Mouse (Mus musculus): Measurements from ENCODE around the gene Gm28308. TPM values are rescaled to one million over a fixed set of nuclear protein-coding genes. Genes with fewer than 3 reads are reported as not detected.

The Gm28308 gene
- polyA plus RNA-seq, 1 experiment from 2014 or later, result not detected

- ATAC-seq, result peak; percentile 9
Observed at GRCm38 (mm10) chr6:52203371-52204049, 9.6 kb downstream of the Gm28308 start.

GRCm38 (mm10) chr6:52203121-52203370 is 10.1 kb downstream of the Gm28308 start:
- peak overlapping the region; percentile 60 for H3K4me3 ChIP-seq (ENCODE audit: low read length)
- peaks cover 24% of the 10 kb centered on the region for H3K4me1 ChIP-seq (ENCODE audit: control insufficient read depth, insufficient read depth, low read length)

More at GRCm38 (mm10) chr6:52203371-52204049, 9.6 kb downstream of the Gm28308 start:
- 5% methylated on average over 43 of the region's 46 CpGs for WGBS
- no peaks in the 10 kb centered on the region for H3K36me3 ChIP-seq (ENCODE audit: control insufficient read depth, insufficient read depth, low read length)
- peaks cover 29% of the 10 kb centered on the region for H3K4me1 ChIP-seq (ENCODE audit: control insufficient read depth, insufficient read depth, low read length)
- H3K9me3 ChIP-seq (ENCODE audit: control insufficient read depth, low read length), result no peaks in the 10 kb centered on the region
- H3K27me3 ChIP-seq (replicated peaks; ENCODE audit: control insufficient read depth, insufficient read depth, low read length), result peaks cover 16% of the 10 kb centered on the region
- H3K4me3 ChIP-seq (ENCODE audit: low read length), result peak overlapping the region; percentile 60
- H3K27ac ChIP-seq (ENCODE audit: low read length), result peak overlapping the region; percentile 65
- H3K9ac ChIP-seq (ENCODE audit: low read depth, low read length), result peak overlapping the region; percentile 81
- peak overlapping the region; percentile 74 for H3K4me2 ChIP-seq (ENCODE audit: low read depth, low read length)

GRCm38 (mm10) chr6:52202362-52203120 is 10.6 kb downstream of the Gm28308 start:
- Histone ChIP-seq H3K4me1 (ENCODE audit: control insufficient read depth, insufficient read depth, low read length) (peaks cover 26% of the 10 kb centered on the region), H3K36me3 (ENCODE audit: control insufficient read depth, insufficient read depth, low read length) (no peaks in the 10 kb centered on the region), H3K4me2 (ENCODE audit: low read depth, low read length) (peak overlapping the region; percentile 74), H3K9me3 (ENCODE audit: control insufficient read depth, low read length) (no peaks in the 10 kb centered on the region), H3K9ac (ENCODE audit: low read depth, low read length) (peak overlapping the region; percentile 81), H3K27me3 (replicated peaks; ENCODE audit: control insufficient read depth, insufficient read depth, low read length) (peaks cover 13% of the 10 kb centered on the region), H3K27ac (ENCODE audit: low read length) (peak overlapping the region; percentile 65), H3K4me3 (ENCODE audit: low read length) (peak overlapping the region; percentile 60)
- ATAC-seq, result no peak
- WGBS, result 30% methylated on average over 22 of the region's 22 CpGs

More at GRCm38 (mm10) chr6:52203121-52203370, 10.1 kb downstream of the Gm28308 start:
- Histone ChIP-seq H3K27ac (ENCODE audit: low read length) (peak overlapping the region; percentile 65), H3K27me3 (replicated peaks; ENCODE audit: control insufficient read depth, insufficient read depth, low read length) (peaks cover 13% of the 10 kb centered on the region), H3K9me3 (ENCODE audit: control insufficient read depth, low read length) (no peaks in the 10 kb centered on the region), H3K9ac (ENCODE audit: low read depth, low read length) (peak overlapping the region; percentile 81), H3K36me3 (ENCODE audit: control insufficient read depth, insufficient read depth, low read length) (no peaks in the 10 kb centered on the region), H3K4me2 (ENCODE audit: low read depth, low read length) (peak overlapping the region; percentile 74)
- no peak for ATAC-seq
- 13% methylated on average over 10 of the region's 10 CpGs for WGBS

GRCm38 (mm10) chr6:52201269-52201668 is 11.9 kb downstream of the Gm28308 start:
- H3K4me3 ChIP-seq (ENCODE audit: low read length), result peak overlapping the region; percentile 27
- peaks cover 23% of the 10 kb centered on the region for H3K4me1 ChIP-seq (ENCODE audit: control insufficient read depth, insufficient read depth, low read length)
- H3K4me2 ChIP-seq (ENCODE audit: low read depth, low read length), result peak overlapping the region; percentile 53
- 0 out of 2 replicates have a peak overlapping the region, but pooled peaks have one; percentile 53 for H3K27ac ChIP-seq (ENCODE audit: low read length)
- ATAC-seq, result no peak
- H3K27me3 ChIP-seq (replicated peaks; ENCODE audit: control insufficient read depth, insufficient read depth, low read length), result peaks cover 10% of the 10 kb centered on the region
- H3K9me3 ChIP-seq (ENCODE audit: control insufficient read depth, low read length), result no peaks in the 10 kb centered on the region
- peak overlapping the region; percentile 65 for H3K9ac ChIP-seq (ENCODE audit: low read depth, low read length)
- 48% methylated on average over 1 of the region's 1 CpGs for WGBS
- no peaks in the 10 kb centered on the region for H3K36me3 ChIP-seq (ENCODE audit: control insufficient read depth, insufficient read depth, low read length)

- peak overlapping the region; percentile 53 for H3K4me2 ChIP-seq (ENCODE audit: low read depth, low read length)
- H3K4me3 ChIP-seq (ENCODE audit: low read length), result peak overlapping the region; percentile 34
- peaks cover 23% of the 10 kb centered on the region for H3K4me1 ChIP-seq (ENCODE audit: control insufficient read depth, insufficient read depth, low read length)
- peak overlapping the region; percentile 65 for H3K9ac ChIP-seq (ENCODE audit: low read depth, low read length)
- no peaks in the 10 kb centered on the region for H3K9me3 ChIP-seq (ENCODE audit: control insufficient read depth, low read length)
- peak overlapping the region; percentile 64 for H3K27ac ChIP-seq (ENCODE audit: low read length)
- H3K36me3 ChIP-seq (ENCODE audit: control insufficient read depth, insufficient read depth, low read length), result no peaks in the 10 kb centered on the region
- ATAC-seq, result peak; percentile 33
- peaks cover 8% of the 10 kb centered on the region for H3K27me3 ChIP-seq (replicated peaks; ENCODE audit: control insufficient read depth, insufficient read depth, low read length)
- 19% methylated on average over 10 of the region's 10 CpGs for WGBS
Observed at GRCm38 (mm10) chr6:52200751-52201250, 12.3 kb downstream of the Gm28308 start.

- Histone ChIP-seq H3K9ac (ENCODE audit: low read depth, low read length) (peak overlapping the region; percentile 65), H3K4me3 (ENCODE audit: low read length) (peak overlapping the region; percentile 34)
- ATAC-seq, result peak; percentile 52
Observed at GRCm38 (mm10) chr6:52200073-52200750, 12.9 kb downstream of the Gm28308 start.

GRCm38 (mm10) chr6:52197271-52197670 is 15.9 kb downstream of the Gm28308 start:
- no peak overlapping the region for H3K9ac ChIP-seq (ENCODE audit: low read depth, low read length)
- peak overlapping the region; percentile 79; the same call in 1 of the 2 replicates for H3K27ac ChIP-seq (ENCODE audit: low read length)
- H3K4me3 ChIP-seq (ENCODE audit: low read length), result no peak overlapping the region
- peak overlapping the region; percentile 16; the same call in 1 of the 2 replicates for H3K4me2 ChIP-seq (ENCODE audit: low read depth, low read length)
- H3K4me1 ChIP-seq (ENCODE audit: control insufficient read depth, insufficient read depth, low read length), result peaks cover 39% of the 10 kb centered on the region
- no peaks in the 10 kb centered on the region for H3K36me3 ChIP-seq (ENCODE audit: control insufficient read depth, insufficient read depth, low read length)
- no peaks in the 10 kb centered on the region; the same call in 1 of the 2 replicates for H3K27me3 ChIP-seq (replicated peaks; ENCODE audit: control insufficient read depth, insufficient read depth, low read length)
- WGBS, result 7% methylated on average over 10 of the region's 10 CpGs
- no peaks in the 10 kb centered on the region for H3K9me3 ChIP-seq (ENCODE audit: control insufficient read depth, low read length)
- peak; percentile 55 for ATAC-seq

More at GRCm38 (mm10) chr6:52200073-52200750, 12.9 kb downstream of the Gm28308 start:
- H3K4me2 ChIP-seq (ENCODE audit: low read depth, low read length), result peak overlapping the region; percentile 53
- H3K9me3 ChIP-seq (ENCODE audit: control insufficient read depth, low read length), result no peaks in the 10 kb centered on the region
- peaks cover 21% of the 10 kb centered on the region for H3K4me1 ChIP-seq (ENCODE audit: control insufficient read depth, insufficient read depth, low read length)
- WGBS, result 19% methylated on average over 30 of the region's 30 CpGs
- H3K27me3 ChIP-seq (replicated peaks; ENCODE audit: control insufficient read depth, insufficient read depth, low read length), result peaks cover 2% of the 10 kb centered on the region; the same call in 1 of the 2 replicates
- H3K36me3 ChIP-seq (ENCODE audit: control insufficient read depth, insufficient read depth, low read length), result no peaks in the 10 kb centered on the region
- H3K27ac ChIP-seq (ENCODE audit: low read length), result peak overlapping the region; percentile 64

GRCm38 (mm10) chr6:52196811-52197210 is 16.3 kb downstream of the Gm28308 start:
- Histone ChIP-seq H3K4me2 (ENCODE audit: low read depth, low read length) (peak overlapping the region; percentile 16; the same call in 1 of the 2 replicates), H3K27ac (ENCODE audit: low read length) (peak overlapping the region; percentile 4; the same call in 1 of the 2 replicates), H3K9ac (ENCODE audit: low read depth, low read length) (no peak overlapping the region), H3K27me3 (replicated peaks; ENCODE audit: control insufficient read depth, insufficient read depth, low read length) (no peaks in the 10 kb centered on the region; the same call in 1 of the 2 replicates), H3K9me3 (ENCODE audit: control insufficient read depth, low read length) (no peaks in the 10 kb centered on the region), H3K36me3 (ENCODE audit: control insufficient read depth, insufficient read depth, low read length) (no peaks in the 10 kb centered on the region), H3K4me3 (ENCODE audit: low read length) (no peak overlapping the region), H3K4me1 (ENCODE audit: control insufficient read depth, insufficient read depth, low read length) (peaks cover 39% of the 10 kb centered on the region)
- no peak for ATAC-seq
- 20% methylated on average over 9 of the region's 9 CpGs for WGBS

- no peak for ATAC-seq
- peaks cover 32% of the 10 kb centered on the region for H3K4me1 ChIP-seq (ENCODE audit: control insufficient read depth, insufficient read depth, low read length)
- peak overlapping the region; percentile 67 for H3K27ac ChIP-seq (ENCODE audit: low read length)
- no peaks in the 10 kb centered on the region for H3K36me3 ChIP-seq (ENCODE audit: control insufficient read depth, insufficient read depth, low read length)
- H3K9ac ChIP-seq (ENCODE audit: low read depth, low read length), result peak overlapping the region; percentile 52
- no peaks in the 10 kb centered on the region for H3K9me3 ChIP-seq (ENCODE audit: control insufficient read depth, low read length)
- no peak overlapping the region for H3K4me3 ChIP-seq (ENCODE audit: low read length)
- WGBS, result 17% methylated on average over 10 of the region's 10 CpGs
- H3K27me3 ChIP-seq (replicated peaks; ENCODE audit: control insufficient read depth, insufficient read depth, low read length), result no peaks in the 10 kb centered on the region; the same call in 1 of the 2 replicates
- H3K4me2 ChIP-seq (ENCODE audit: low read depth, low read length), result peak overlapping the region; percentile 32
Observed at GRCm38 (mm10) chr6:52194690-52195089, 18.4 kb downstream of the Gm28308 start.
